Mouse (Mus musculus): ENCODE measurements around the gene Ppfia1.

- TF ChIP-seq CTCF (IDR thresholded peaks at IDR 0.05; ENCODE audit: low read depth) (no peak), EP300 (IDR thresholded peaks at IDR 0.05; ENCODE audit: low read depth) (no peak)
Observed at GRCm38 (mm10) chr7:144563456-144564155, 10.1 kb upstream of the Ppfia1 start.
